Mouse (Mus musculus) kidney, postnatal 10 days (tissue): Measurements from ENCODE around the gene Pstpip1.
A peak's percentile ranks its signal among the peaks of the same experiment; 100 is the strongest.

Experiments
- DNase-seq: peaks from one replicate; pipeline ENCODE4 v3.0.0; 2021; ENCODE audit warnings: mixed read lengths

Gene Pstpip1

DNA sequence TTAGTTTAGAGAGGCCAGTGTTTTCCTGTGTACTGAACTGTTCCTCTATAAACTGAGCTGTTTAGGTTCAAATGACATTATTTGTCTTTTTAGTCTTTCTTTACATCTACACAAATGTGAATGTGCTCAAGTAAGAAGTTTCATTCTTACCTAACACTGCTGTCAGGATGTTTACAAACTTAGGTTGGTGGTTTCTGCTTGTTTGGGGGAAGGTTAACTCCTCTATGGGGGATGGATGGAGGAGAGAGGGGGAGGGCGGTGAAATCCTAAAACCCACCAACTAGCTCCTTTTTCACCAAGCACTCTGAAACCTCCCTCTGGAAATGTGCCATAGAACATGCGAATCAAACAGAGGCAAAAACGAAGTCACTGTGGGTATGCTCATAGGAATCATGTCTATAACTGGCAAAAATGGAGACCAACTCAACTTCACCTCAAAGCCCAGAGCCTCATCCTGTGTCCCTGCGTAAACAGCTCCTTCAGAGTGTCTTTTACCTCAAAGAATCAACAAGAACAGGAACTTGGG is 62.8 kb downstream of the Pstpip1 start:
- DNase-seq, result no peak

DNA sequence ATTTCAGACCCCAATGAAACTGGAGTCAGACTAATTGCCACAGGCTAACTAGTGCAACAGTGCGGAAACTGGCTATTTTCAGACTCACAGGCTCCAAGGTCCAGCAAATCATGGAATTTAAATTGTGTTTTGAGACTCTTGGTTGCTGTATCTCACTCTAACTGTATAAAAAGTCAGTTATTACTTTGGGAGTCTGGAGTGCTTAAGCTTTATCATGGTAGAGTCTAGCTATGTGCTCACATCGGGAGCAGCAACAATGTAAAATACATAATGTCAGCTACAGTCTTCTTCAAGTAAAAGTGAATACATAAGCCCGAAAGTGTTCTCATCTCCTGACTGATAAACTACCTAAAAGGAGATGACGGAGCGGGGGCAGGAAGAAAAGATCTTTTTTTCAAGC is 64.8 kb downstream of the Pstpip1 start:
- no peak for DNase-seq

- no peak for DNase-seq
Observed at GRCm38 (mm10) chr9:56158077-56158476, 68.3 kb downstream of the Pstpip1 start.

- DNase-seq, result no peak
Observed at GRCm38 (mm10) chr9:56159456-56159855, 69.7 kb downstream of the Pstpip1 start.

GRCm38 (mm10) chr9:56160341-56161141 is 70.8 kb downstream of the Pstpip1 start:
- DNase-seq, result peak; percentile 95

GRCm38 (mm10) chr9:56165377-56165776 is 75.6 kb downstream of the Pstpip1 start, which contains the start of gene Tspan3:
Gene Tspan3 (minus strand): TSS chr9:56165477.
- no peak for DNase-seq

- no peak for DNase-seq
Observed at GRCm38 (mm10) chr9:56166161-56166560, 76.4 kb downstream of the Pstpip1 start.

GRCm38 (mm10) chr9:56167690-56168089 is 77.9 kb downstream of the Pstpip1 start:
- no peak for DNase-seq

GRCm38 (mm10) chr9:56175316-56175715 is 85.6 kb downstream of the Pstpip1 start:
- DNase-seq, result no peak

GRCm38 (mm10) chr9:56177354-56177753 is 87.6 kb downstream of the Pstpip1 start:
- no peak for DNase-seq
